Mouse (Mus musculus) myocyte (in vitro differentiated cells): Measurements from ENCODE around the gene Cdc42bpb.

Experiments used
- CEBPB ChIP-seq: IDR thresholded peaks from 2 replicates; pipeline ENCODE4 v1.6.1; 2011; ENCODE audit warnings: mild to moderate bottlenecking, moderate library complexity; ENCODE audit not compliant: poor library complexity, insufficient read depth, severe bottlenecking
- E2F4 ChIP-seq: IDR thresholded peaks from one replicate; pipeline ENCODE4 v1.6.1; 2011; ENCODE audit warnings: mild to moderate bottlenecking, control low read depth, moderate library complexity; ENCODE audit not compliant: insufficient read depth
- MAX ChIP-seq: IDR thresholded peaks from one replicate; pipeline ENCODE4 v1.6.1; 2011; ENCODE audit warnings: low read depth, mild to moderate bottlenecking, control low read depth
- MYOD1 ChIP-seq, 3 experiments: IDR thresholded peaks; one replicate each; pipeline ENCODE4 v1.6.1; 2011; ENCODE audit warnings: control low read depth in 2 of 3, low read depth in 2 of 3, mild to moderate bottlenecking in 2 of 3, moderate library complexity in 1 of 3; ENCODE audit not compliant: insufficient read length in 2 of 3, control insufficient read depth in 1 of 3
- MYOG ChIP-seq, 3 experiments: IDR thresholded peaks; one replicate each; pipeline ENCODE4 v1.6.1; 2011; ENCODE audit warnings: control low read depth in 2 of 3, low read depth in 2 of 3, mild to moderate bottlenecking in 2 of 3; ENCODE audit not compliant: insufficient read length in 2 of 3, control insufficient read depth in 1 of 3, insufficient read depth in 1 of 3
- POLR2A ChIP-seq: IDR thresholded peaks from one replicate; pipeline ENCODE4 v1.6.1; 2011; ENCODE audit warnings: low read depth, mild to moderate bottlenecking, control low read depth, moderate library complexity; ENCODE audit not compliant: insufficient read length
- REST ChIP-seq: IDR thresholded peaks from one replicate; pipeline ENCODE4 v1.6.1; 2011; ENCODE audit warnings: mild to moderate bottlenecking, control low read depth, moderate library complexity; ENCODE audit not compliant: insufficient read depth, insufficient read length
- TCF12 ChIP-seq: IDR thresholded peaks from one replicate; pipeline ENCODE4 v1.6.1; 2011; ENCODE audit warnings: mild to moderate bottlenecking, control low read depth; ENCODE audit not compliant: poor library complexity, insufficient read depth, severe bottlenecking
- USF1 ChIP-seq: IDR thresholded peaks from one replicate; pipeline ENCODE4 v1.6.1; 2011; ENCODE audit warnings: low read depth, mild to moderate bottlenecking, control low read depth, moderate library complexity

DNA sequence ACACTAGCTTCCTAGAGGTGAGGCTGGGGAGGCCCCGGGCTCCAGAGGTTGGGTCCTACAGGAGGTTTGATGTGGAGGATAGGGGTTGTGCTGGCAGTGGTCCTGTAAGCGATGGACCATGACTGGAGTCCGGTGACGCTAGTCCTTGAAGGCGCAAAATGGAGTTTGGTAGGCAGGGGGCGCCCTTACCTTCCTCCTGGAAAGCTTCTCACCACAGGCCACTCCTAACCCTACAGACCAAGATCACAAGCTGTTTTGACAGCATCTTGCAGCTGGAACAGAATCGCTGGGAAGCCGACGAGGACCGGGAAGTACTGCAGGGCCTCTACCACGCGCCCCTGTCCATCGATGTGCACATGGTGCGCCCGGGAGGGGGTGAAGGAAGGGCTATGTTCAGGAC, 47.7 kb upstream of the Cdc42bpb start:
- TF ChIP-seq TCF12 (no peak), CEBPB (no peak), POLR2A (no peak), MAX (no peak), E2F4 (no peak), REST (no peak), USF1 (no peak), MYOG (IDR thresholded peaks at IDR 0.05; ENCODE audit: control insufficient read depth in 1 of 3, insufficient read depth in 1 of 3, insufficient read length in 2 of 3, low read depth in 2 of 3) (no peak), MYOD1 (IDR thresholded peaks at IDR 0.05; ENCODE audit: control insufficient read depth in 1 of 3, insufficient read length in 2 of 3, low read depth in 2 of 3) (no peak)
